Mouse (Mus musculus) spleen, postnatal 0 days (tissue): Measurements from ENCODE around the gene Rgs1. TPM values are rescaled to one million over a fixed set of nuclear protein-coding genes. Genes with fewer than 3 reads are reported as not detected.

Experiments
- polyA plus RNA-seq: library from polyadenylated mRNA; unstranded; fragments of >200 nt; fragmentation: Nextera tagmentation; extraction: Ambion mirVana; gene quantifications from 2 replicates; pipeline ENCODE4 v1.2.1, GENCODE M21; 2015

Gene Rgs1
- 2.7 and 3.3 TPM in 2 replicates for polyA plus RNA-seq

GRCm38 (mm10) chr1:144248923-144249322 lies at the start of gene Rgs1:
Rgs1 (minus strand) TSS chr1:144249242.

Other genes with a start within 250 kb of the Rgs1 start
- 46.1 and 50.9 TPM in 2 replicates for gene Rgs2, start 245.1 kb downstream of the Rgs1 start, polyA plus RNA-seq
- gene Rgs13, start 71.9 kb downstream of the Rgs1 start, polyA plus RNA-seq, result 0.87 and 2.1 TPM in 2 replicates